Comparison of ENCODE assay signal across 9 mouse cellular contexts in the genomic region with DNA sequence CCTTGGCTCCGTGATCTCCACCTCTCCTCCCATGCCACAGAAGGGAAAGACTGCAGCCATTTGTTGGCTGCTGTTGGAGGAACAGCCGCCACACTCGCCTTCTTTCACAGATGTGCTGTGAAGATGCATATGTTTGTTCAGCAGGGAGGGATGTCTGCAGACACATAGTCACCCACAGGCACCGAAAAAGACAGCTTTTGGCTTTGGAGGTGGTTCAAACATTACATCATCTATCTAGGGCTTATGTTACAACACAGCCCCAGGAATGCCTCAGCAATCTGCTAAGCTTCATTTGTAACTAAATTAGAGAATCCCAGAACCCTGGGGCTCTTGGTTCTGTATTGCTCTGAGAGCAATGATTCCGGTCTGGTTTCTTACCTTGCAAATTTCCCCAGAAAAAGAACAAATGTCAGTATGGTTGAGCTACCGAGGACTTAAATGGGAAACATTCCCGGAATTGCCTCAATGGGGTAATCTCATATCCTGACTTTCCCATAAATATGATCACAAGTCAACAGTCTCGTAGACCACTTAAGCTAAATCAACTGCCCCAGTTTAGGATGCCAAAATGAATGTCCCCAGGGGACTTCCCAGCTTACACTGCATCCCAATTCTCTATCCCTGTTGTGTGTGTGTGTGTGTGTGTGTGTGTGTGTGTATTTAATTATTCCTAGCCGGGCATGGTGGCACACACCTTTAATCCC. TPM values are rescaled to one million over a fixed set of nuclear protein-coding genes. Genes with fewer than 3 reads are reported as not detected.
DNase-seq lines count a peak whose midpoint lies in the region; ATAC-seq and TF ChIP-seq lines count a peak whose summit lies in the region.
"Had no signal": no experiment of that assay in that cellular context is flagged by ENCODE, and none has a peak within 500 bp of the region (broad histone marks: within the 10 kb centered on the region; RNA-seq: fewer than 3 reads in every experiment).

No protein-coding gene starts in this region.

- no peak overlapping the region for H3K9ac ChIP-seq in hindbrain, embryonic 16.5 days (ENCODE audit: low read depth, low read length)
- no peak overlapping the region for H3K9ac ChIP-seq in hindbrain, embryonic 12.5 days
- no peak overlapping the region for H3K9ac ChIP-seq in heart, embryonic 13.5 days

- TF ChIP-seq CTCF in brain, embryonic 14.5 days (IDR thresholded peaks at IDR 0.05; ENCODE audit: borderline replicate concordance, extremely low read depth, insufficient read depth, insufficient read length) = no peak

- no peak overlapping the region for H3K27ac ChIP-seq in hindbrain, embryonic 16.5 days (ENCODE audit: low read depth, low read length)
- H3K27ac ChIP-seq in hindbrain, embryonic 12.5 days = no peak overlapping the region
- peak overlapping the region; percentile 59 for H3K27ac ChIP-seq in heart, embryonic 13.5 days (replicated peaks)

- H3K4me1 ChIP-seq in hindbrain, embryonic 16.5 days (ENCODE audit: control insufficient read depth, insufficient read depth, low read depth, low read length) = peaks cover 4% of the 10 kb centered on the region
- peaks cover 5% of the 10 kb centered on the region for H3K4me1 ChIP-seq in hindbrain, embryonic 12.5 days
- peaks cover 17% of the 10 kb centered on the region for H3K4me1 ChIP-seq in heart, embryonic 13.5 days

- TF ChIP-seq POLR2A in brain, embryonic 14.5 days (IDR thresholded peaks at IDR 0.05; ENCODE audit: borderline replicate concordance, extremely low read depth, insufficient read depth, insufficient read length, poor library complexity, severe bottlenecking) = no peak

- WGBS in hindbrain, embryonic 16.5 days = 52% methylated on average over 9 of the region's 9 CpGs
- WGBS in hindbrain, embryonic 12.5 days = 66% methylated on average over 9 of the region's 9 CpGs
- 45% methylated on average over 9 of the region's 9 CpGs for WGBS in heart, embryonic 13.5 days

- H3K36me3 ChIP-seq in hindbrain, embryonic 16.5 days (ENCODE audit: control insufficient read depth, insufficient read depth, low read length) = no peaks in the 10 kb centered on the region
- H3K36me3 ChIP-seq in hindbrain, embryonic 12.5 days = no peaks in the 10 kb centered on the region
- H3K36me3 ChIP-seq in heart, embryonic 13.5 days = no peaks in the 10 kb centered on the region

- peak; percentile 81 for DNase-seq in brain, embryonic 14.5 days (ENCODE audit: low read depth)
- DNase-seq in lung, postnatal 36 days = peak; percentile 43
- DNase-seq in adrenal gland, postnatal 36 days = no peak
- no peak for DNase-seq in spleen, postnatal 10 days (ENCODE audit: low spot score in 2 of 2)
- DNase-seq in adrenal gland, adult 2 months = no peak
- DNase-seq: gastrocnemius, postnatal 14 days had no signal

- H3K4me3 ChIP-seq in hindbrain, embryonic 16.5 days (ENCODE audit: low read length) = no peak overlapping the region
- no peak overlapping the region for H3K4me3 ChIP-seq in hindbrain, embryonic 12.5 days
- H3K4me3 ChIP-seq in heart, embryonic 13.5 days = no peak overlapping the region

- peaks cover 4% of the 10 kb centered on the region for H3K27me3 ChIP-seq in hindbrain, embryonic 16.5 days (replicated peaks; ENCODE audit: control insufficient read depth, insufficient read depth, low read length)
- H3K27me3 ChIP-seq in hindbrain, embryonic 12.5 days = peaks cover 28% of the 10 kb centered on the region
- peaks cover 9% of the 10 kb centered on the region; the same call in 1 of the 2 replicates for H3K27me3 ChIP-seq in heart, embryonic 13.5 days (replicated peaks)

- peak; percentile 71 for ATAC-seq in hindbrain, embryonic 16.5 days
- no peak for ATAC-seq in hindbrain, embryonic 12.5 days (ENCODE audit: low FRiP score)
- no peak for ATAC-seq in heart, embryonic 13.5 days (ENCODE audit: extremely low read depth, insufficient number of reproducible peaks, low FRiP score, low TSS enrichment)

- no peak overlapping the region for H3K4me2 ChIP-seq in hindbrain, embryonic 16.5 days (ENCODE audit: low read length)
- no peak overlapping the region for H3K4me2 ChIP-seq in hindbrain, embryonic 12.5 days (replicated peaks)
- peak overlapping the region; percentile 1; the same call in 1 of the 2 replicates for H3K4me2 ChIP-seq in heart, embryonic 13.5 days

- no peaks in the 10 kb centered on the region for H3K9me3 ChIP-seq in hindbrain, embryonic 16.5 days (ENCODE audit: control insufficient read depth, low read length)
- no peaks in the 10 kb centered on the region for H3K9me3 ChIP-seq in hindbrain, embryonic 12.5 days (replicated peaks)
- no peaks in the 10 kb centered on the region for H3K9me3 ChIP-seq in heart, embryonic 13.5 days

RNA-seq across cellular contexts. Expression of gene Lamc2, which starts 5.5 kb away (rescaled TPM):
- 2.5 and 2.6 TPM in 2 replicates for polyA plus RNA-seq in hindbrain, embryonic 16.5 days (2015; fragmentation: Nextera tagmentation; extraction: Ambion mirVana)
- polyA plus RNA-seq in hindbrain, embryonic 12.5 days (2016; fragmentation: Nextera tagmentation; extraction: Ambion mirVana) = 1.6 and 2.1 TPM in 2 replicates
- 1.1 and 2.0 TPM in 2 replicates for polyA plus RNA-seq in brain, embryonic 14.5 days (2012; rRNA removed)
- polyA plus RNA-seq in heart, embryonic 13.5 days (2015; fragmentation: Nextera tagmentation; extraction: Ambion mirVana) = 10.0 and 10.4 TPM in 2 replicates
- total RNA-seq in adrenal gland, postnatal 36 days (2021) = 1 to 10 TPM; 1.0 to 2.8 TPM
- 1 to 10 TPM in 1 of 2 experiments, under 1 TPM in 1; 0.75 to 3.1 TPM for total RNA-seq in adrenal gland, adult 2 months (2021)
- polyA plus RNA-seq in adrenal gland, adult 2 months (2012; rRNA removed) = 0.10 TPM in 1 of 2 replicates, not detected in the other

Comparison
In these comparisons a context has a peak if more than half of its experiments do, and no peak if none do; other contexts are left out.
1. DNase-seq: peak in brain, embryonic 14.5 days (single experiment) and lung, postnatal 36 days (single experiment); none in adrenal gland, postnatal 36 days (0 of 2), spleen, postnatal 10 days (0 of 2) and adrenal gland, adult 2 months (single experiment).